Comparison of ENCODE assay signal across 32 mouse cellular contexts in genomic region chr3:107131846-107132245, GRCm38 (mm10). TPM values are rescaled to one million over a fixed set of nuclear protein-coding genes. Genes with fewer than 3 reads are reported as not detected.
DNase-seq lines count a peak whose midpoint lies in the region; ATAC-seq and TF ChIP-seq lines count a peak whose summit lies in the region.
"Had no signal": no experiment of that assay in that cellular context is flagged by ENCODE, and none has a peak within 500 bp of the region (broad histone marks: within the 10 kb centered on the region; RNA-seq: fewer than 3 reads in every experiment).

No protein-coding gene starts in this region.

- ATAC-seq in lung, embryonic 14.5 days (ENCODE audit: insufficient read depth): 0 out of 2 replicates have a peak, but pooled peaks have one; percentile 17
- no peak for ATAC-seq in lung, postnatal 0 days
- ATAC-seq: activated CD4-positive, CD25-positive, alpha-beta regulatory T cell, adult 4 months; CD4-positive, CD25-positive, alpha-beta regulatory T cell, adult 4 months; forebrain, embryonic 14.5 days; Patski had no signal

- TF ChIP-seq EP300 in lung, postnatal 0 days (IDR thresholded peaks at IDR 0.05): no peak

- peak; percentile 42 for DNase-seq in heart, adult 11 months
- DNase-seq in heart, postnatal 4 days: no peak
- peak; percentile 50 for DNase-seq in lung, embryonic 14.5 days
- DNase-seq in lung, postnatal 25 days (ENCODE audit: low spot score): no peak
- peak; percentile 57 for DNase-seq in lung, postnatal 0 days (ENCODE audit: low spot score)
- no peak for DNase-seq in lung, adult 18-20 months
- DNase-seq: adrenal gland, adult 8-10 months; adrenal gland, postnatal 14 days; adrenal gland, postnatal 36 days; B cell, adult 2 months; cerebellum, adult 11 months; cerebellum, adult 18-20 months; cerebellum, adult 8-10 months; cerebellum, adult 9-11 months; cerebellum, postnatal 14 days; cerebellum, postnatal 36 days; embryo, embryonic 11 days had no signal

- TF ChIP-seq CTCF in lung, embryonic 14.5 days (IDR thresholded peaks at IDR 0.05; ENCODE audit: low read depth): no peak
- TF ChIP-seq CTCF in lung, postnatal 0 days (IDR thresholded peaks at IDR 0.05): no peak

- H3K27me3 ChIP-seq in lung, embryonic 14.5 days (ENCODE audit: insufficient read depth, low read length): no peaks in the 10 kb centered on the region
- H3K27me3 ChIP-seq in lung, postnatal 0 days (replicated peaks; ENCODE audit: insufficient read depth, low read length): no peaks in the 10 kb centered on the region
- H3K27me3 ChIP-seq: CH12.LX; embryonic facial prominence, embryonic 13.5 days; embryonic facial prominence, embryonic 15.5 days; forebrain, embryonic 12.5 days had no signal

- no peaks in the 10 kb centered on the region for H3K9me3 ChIP-seq in lung, embryonic 14.5 days (ENCODE audit: low read depth, low read length)
- no peaks in the 10 kb centered on the region for H3K9me3 ChIP-seq in lung, postnatal 0 days (ENCODE audit: low read length)
- H3K9me3 ChIP-seq: embryonic facial prominence, embryonic 13.5 days; embryonic facial prominence, embryonic 15.5 days; forebrain, embryonic 10.5 days; forebrain, embryonic 12.5 days; G1E had no signal

- no peak overlapping the region for H3K9ac ChIP-seq in lung, embryonic 14.5 days
- H3K9ac ChIP-seq in lung, postnatal 0 days (replicated peaks; ENCODE audit: low read depth): no peak overlapping the region
- H3K9ac ChIP-seq: embryonic facial prominence, embryonic 13.5 days; embryonic facial prominence, embryonic 15.5 days; forebrain, embryonic 12.5 days had no signal

- no peak overlapping the region for H3K4me3 ChIP-seq in lung, embryonic 14.5 days (ENCODE audit: low read depth, low read length)
- no peak overlapping the region for H3K4me3 ChIP-seq in lung, postnatal 0 days (ENCODE audit: low read depth, low read length)
- H3K4me3 ChIP-seq in brown adipose tissue, adult 24 weeks (ENCODE audit: insufficient read depth, low read depth, low read length): no peak overlapping the region
- H3K4me3 ChIP-seq: embryonic facial prominence, embryonic 13.5 days; embryonic facial prominence, embryonic 15.5 days; erythroblast, embryonic 14.5 days; forebrain, embryonic 10.5 days; forebrain, embryonic 12.5 days had no signal

- H3K27ac ChIP-seq in lung, embryonic 14.5 days (ENCODE audit: low read depth): no peak overlapping the region
- no peak overlapping the region for H3K27ac ChIP-seq in lung, postnatal 0 days (ENCODE audit: low read length)
- 0 out of 2 replicates have a peak overlapping the region, but pooled peaks have one; percentile 8 for H3K27ac ChIP-seq in brown adipose tissue, adult 24 weeks (replicated peaks; ENCODE audit: low read depth, low read length)
- H3K27ac ChIP-seq: embryonic facial prominence, embryonic 13.5 days; embryonic facial prominence, embryonic 15.5 days; forebrain, embryonic 10.5 days; forebrain, embryonic 12.5 days had no signal

- H3K36me3 ChIP-seq in lung, embryonic 14.5 days (ENCODE audit: insufficient read depth): no peaks in the 10 kb centered on the region
- H3K36me3 ChIP-seq in lung, postnatal 0 days (ENCODE audit: insufficient read depth, low read length): no peaks in the 10 kb centered on the region
- H3K36me3 ChIP-seq: embryonic facial prominence, embryonic 13.5 days; embryonic facial prominence, embryonic 15.5 days; forebrain, embryonic 10.5 days; forebrain, embryonic 12.5 days; G1E had no signal

- 34% methylated on average over 6 of the region's 6 CpGs for WGBS in lung, embryonic 14.5 days
- 35% methylated on average over 6 of the region's 6 CpGs for WGBS in lung, postnatal 0 days

- H3K4me1 ChIP-seq in lung, embryonic 14.5 days (ENCODE audit: insufficient read depth): no peaks in the 10 kb centered on the region
- H3K4me1 ChIP-seq in lung, postnatal 0 days (ENCODE audit: insufficient read depth, low read depth, low read length): peaks cover 7% of the 10 kb centered on the region; the same call in 1 of the 2 replicates
- H3K4me1 ChIP-seq in brown adipose tissue, adult 24 weeks (ENCODE audit: control insufficient read depth, insufficient read depth, insufficient read length, low read length): peaks cover 11% of the 10 kb centered on the region
- H3K4me1 ChIP-seq: embryonic facial prominence, embryonic 13.5 days; forebrain, embryonic 10.5 days had no signal

- no peak overlapping the region for H3K4me2 ChIP-seq in lung, embryonic 14.5 days
- H3K4me2 ChIP-seq in lung, postnatal 0 days (replicated peaks; ENCODE audit: low read depth, low read length): no peak overlapping the region
- H3K4me2 ChIP-seq: embryonic facial prominence, embryonic 13.5 days; embryonic facial prominence, embryonic 15.5 days; forebrain, embryonic 12.5 days had no signal

RNA-seq across cellular contexts. Expression of gene Kcna2, which starts 30.9 kb away (rescaled TPM):
- total RNA-seq in heart, postnatal 4 days (2021): under 1 TPM; 0.14 to 0.43 TPM
- polyA plus RNA-seq in lung, embryonic 14.5 days (2014; fragmentation: Nextera tagmentation; extraction: Ambion mirVana): 0.42 and 0.51 TPM in 2 replicates
- polyA plus RNA-seq in lung, postnatal 0 days (2015; fragmentation: Nextera tagmentation; extraction: Ambion mirVana): 0.87 and 0.93 TPM in 2 replicates
- 1.3 and 1.6 TPM in 2 replicates for polyA plus RNA-seq in brown adipose tissue, adult 24 weeks (2012; ENCODE audit: insufficient read depth, insufficient read length, missing spikeins)
- total RNA-seq: CH12.LX; common myeloid progenitor, adult 5-6 weeks had no signal
- polyA plus RNA-seq: forebrain, embryonic 10.5 days; G1E had no signal

RNA-seq across cellular contexts. Expression of gene Kcna10, which starts 51.0 kb away (rescaled TPM):
- total RNA-seq in heart, postnatal 4 days (2021): not detected
- not detected in 2 replicates for polyA plus RNA-seq in lung, embryonic 14.5 days (2014; fragmentation: Nextera tagmentation; extraction: Ambion mirVana)
- not detected in 2 replicates for polyA plus RNA-seq in lung, postnatal 0 days (2015; fragmentation: Nextera tagmentation; extraction: Ambion mirVana)
- polyA plus RNA-seq in brown adipose tissue, adult 24 weeks (2012; ENCODE audit: insufficient read depth, insufficient read length, missing spikeins): not detected in 2 replicates
- total RNA-seq: adrenal gland, adult 18-20 months; adrenal gland, adult 8-10 months; adrenal gland, postnatal 14 days; adrenal gland, postnatal 36 days; CH12.LX; common myeloid progenitor, adult 5-6 weeks had no signal
- polyA plus RNA-seq: activated CD4-positive, CD25-positive, alpha-beta regulatory T cell, adult 4 months; CD4-positive, CD25-positive, alpha-beta regulatory T cell, adult 4 months; embryonic facial prominence, embryonic 11.5 days; embryonic facial prominence, embryonic 13.5 days; embryonic facial prominence, embryonic 15.5 days; erythroblast, embryonic 14.5 days; forebrain, embryonic 10.5 days; forebrain, embryonic 12.5 days; forebrain, embryonic 14.5 days; G1E; Patski had no signal

Comparison
In these comparisons a context has a peak if more than half of its experiments do, and no peak if none do; other contexts are left out.
1. DNase-seq: peak in heart, adult 11 months (single experiment), lung, embryonic 14.5 days (single experiment) and lung, postnatal 0 days (single experiment); none in heart, postnatal 4 days (single experiment), lung, postnatal 25 days (single experiment) and lung, adult 18-20 months (0 of 2).